Mouse (Mus musculus) lung, postnatal 0 days (tissue): Measurements from ENCODE around the gene Fmnl3. TPM values are rescaled to one million over a fixed set of nuclear protein-coding genes. Genes with fewer than 3 reads are reported as not detected.

ENCODE experiments used
- ATAC-seq: fragments of 200-750 bp; cut with Nextera tagmentation; 2 replicates; pipeline ENCODE4 v1.8.0; 2017; ENCODE audit warnings: moderate library complexity
- DNase-seq: peaks from one replicate; pipeline ENCODE4 v3.0.0-alpha.2; 2016; ENCODE audit warnings: low spot score
- H3K27ac ChIP-seq: fragments of 300-500 bp; sonication (generic); 2 replicates; pipeline ENCODE4 v1.5.1; 2014; ENCODE audit warnings: antibody characterized with exemption, mild to moderate bottlenecking, low read length, mixed read lengths
- H3K27me3 ChIP-seq: fragments of 300-500 bp; sonication (generic); replicated peaks from 2 replicates; pipeline ENCODE4 v1.6.1; 2014; ENCODE audit warnings: low read length, mixed read lengths; ENCODE audit not compliant: insufficient read depth
- H3K36me3 ChIP-seq: fragments of 300-500 bp; sonication (generic); 2 replicates; pipeline ENCODE4 v1.6.1; 2014; ENCODE audit warnings: low read length, mixed read lengths; ENCODE audit not compliant: insufficient read depth
- H3K4me1 ChIP-seq: fragments of 300-500 bp; sonication (generic); 2 replicates; pipeline ENCODE4 v1.6.1; 2014; ENCODE audit warnings: antibody characterized with exemption, low read depth, low read length, mixed read lengths; ENCODE audit not compliant: insufficient read depth
- H3K4me2 ChIP-seq: fragments of 300-500 bp; sonication (generic); replicated peaks from 2 replicates; pipeline ENCODE4 v1.6.1; 2014; ENCODE audit warnings: low read depth, mild to moderate bottlenecking, low read length, moderate library complexity, mixed read lengths
- H3K4me3 ChIP-seq: fragments of 300-500 bp; sonication (generic); 2 replicates; pipeline ENCODE4 v1.5.1; 2014; ENCODE audit warnings: low read depth, low read length
- H3K9ac ChIP-seq: fragments of 300-500 bp; sonication (generic); replicated peaks from 2 replicates; pipeline ENCODE4 v1.6.1; 2014; ENCODE audit warnings: low read depth, mild to moderate bottlenecking
- H3K9me3 ChIP-seq: fragments of 300-500 bp; sonication (generic); 2 replicates; pipeline ENCODE4 v1.6.1; 2016; ENCODE audit warnings: low read length, mixed read lengths
- CTCF ChIP-seq: IDR thresholded peaks from 2 replicates; pipeline ENCODE4 v1.5.1; 2016; ENCODE audit warnings: antibody characterized with exemption, mild to moderate bottlenecking
- EP300 ChIP-seq: IDR thresholded peaks from 2 replicates; pipeline ENCODE4 v1.6.1; 2016; ENCODE audit warnings: antibody characterized with exemption, mild to moderate bottlenecking, control low read depth
- WGBS: fragments of 180-500 bp; shearing (Covaris S2); extraction: QIAGEN DNeasy Blood & Tissue Kit; methylation state at CpG from one replicate; pipeline ENCODE4 v1.1.7; 2014; 5-methylcytosine and 5-hydroxymethylcytosine counted together
- polyA plus RNA-seq: library from polyadenylated mRNA; unstranded; fragments of >200 nt; fragmentation: Nextera tagmentation; extraction: Ambion mirVana; gene quantifications from 2 replicates; pipeline ENCODE4 v1.2.1, GENCODE M21; 2015

The Fmnl3 gene
- polyA plus RNA-seq, 1 experiment from 2014 or later = 25.8 TPM

- no peak overlapping the region for H3K4me3 ChIP-seq
- H3K9ac ChIP-seq = no peak overlapping the region
- peaks cover 47% of the 10 kb centered on the region for H3K36me3 ChIP-seq
- 71% methylated on average over 9 of the region's 9 CpGs for WGBS
- H3K9me3 ChIP-seq = no peaks in the 10 kb centered on the region
- H3K27me3 ChIP-seq = no peaks in the 10 kb centered on the region
- H3K4me1 ChIP-seq = no peaks in the 10 kb centered on the region
- ATAC-seq (peak; percentile 54), DNase-seq (peak; percentile 34)
- TF ChIP-seq CTCF = no peak
- no peak for TF ChIP-seq EP300
- H3K4me2 ChIP-seq = no peak overlapping the region
- no peak overlapping the region for H3K27ac ChIP-seq
Measured at GRCm38 (mm10) chr15:99408845-99409244, 38.6 kb upstream of the Fmnl3 start.

GRCm38 (mm10) chr15:99406986-99407570 lies 36.8 kb upstream of the Fmnl3 start:
- TF ChIP-seq EP300 = no peak
- TF ChIP-seq CTCF = no peak

GRCm38 (mm10) chr15:99405150-99405549 lies 34.9 kb upstream of the Fmnl3 start:
- H3K36me3 ChIP-seq = peaks cover 53% of the 10 kb centered on the region
- no peaks in the 10 kb centered on the region for H3K4me1 ChIP-seq
- no peak overlapping the region for H3K4me2 ChIP-seq
- H3K27ac ChIP-seq = no peak overlapping the region
- ATAC-seq = no peak
- no peaks in the 10 kb centered on the region for H3K9me3 ChIP-seq
- DNase-seq = peak; percentile 59
- H3K4me3 ChIP-seq = no peak overlapping the region
- TF ChIP-seq CTCF (no peak), EP300 (no peak)
- H3K9ac ChIP-seq = no peak overlapping the region
- 74% methylated on average over 9 of the region's 9 CpGs for WGBS
- no peaks in the 10 kb centered on the region for H3K27me3 ChIP-seq

More at GRCm38 (mm10) chr15:99406986-99407570, 36.8 kb upstream of the Fmnl3 start:
- Histone ChIP-seq H3K9me3 (no peaks in the 10 kb centered on the region), H3K9ac (no peak overlapping the region), H3K4me2 (no peak overlapping the region), H3K36me3 (peaks cover 51% of the 10 kb centered on the region), H3K27ac (no peak overlapping the region), H3K27me3 (no peaks in the 10 kb centered on the region), H3K4me3 (no peak overlapping the region), H3K4me1 (no peaks in the 10 kb centered on the region)
- 75% methylated on average over 15 of the region's 15 CpGs for WGBS
- ATAC-seq (no peak), DNase-seq (no peak)

GRCm38 (mm10) chr15:99403159-99403889 lies 33.0 kb upstream of the Fmnl3 start:
- H3K36me3 ChIP-seq = peaks cover 40% of the 10 kb centered on the region

GRCm38 (mm10) chr15:99400602-99401001 lies 30.3 kb upstream of the Fmnl3 start:
- peaks cover 12% of the 10 kb centered on the region; the same call in 1 of the 2 replicates for H3K4me1 ChIP-seq

More at GRCm38 (mm10) chr15:99403159-99403889, 33.0 kb upstream of the Fmnl3 start:
- H3K4me1 ChIP-seq = 0 out of 2 replicates have a peak, but pooled peaks cover 4% of the 10 kb centered on the region
- H3K27me3 ChIP-seq = no peaks in the 10 kb centered on the region
- H3K9ac ChIP-seq = no peak overlapping the region
- DNase-seq (peak; percentile 65), ATAC-seq (peak; percentile 60)
- H3K4me3 ChIP-seq = no peak overlapping the region
- no peaks in the 10 kb centered on the region for H3K9me3 ChIP-seq
- no peak for TF ChIP-seq CTCF
- TF ChIP-seq EP300 = no peak
- WGBS = 73% methylated on average over 12 of the region's 12 CpGs
- peak overlapping the region; percentile 35 for H3K27ac ChIP-seq
- H3K4me2 ChIP-seq = no peak overlapping the region

GRCm38 (mm10) chr15:99399503-99400245 lies 29.4 kb upstream of the Fmnl3 start:
- no peaks in the 10 kb centered on the region for H3K9me3 ChIP-seq
- no peaks in the 10 kb centered on the region for H3K27me3 ChIP-seq
- WGBS = 53% methylated on average over 15 of the region's 15 CpGs
- peak overlapping the region; percentile 43 for H3K27ac ChIP-seq
- TF ChIP-seq CTCF = no peak
- TF ChIP-seq EP300 = no peak
- peaks cover 16% of the 10 kb centered on the region; the same call in 1 of the 2 replicates for H3K4me1 ChIP-seq
- H3K9ac ChIP-seq = no peak overlapping the region
- no peak overlapping the region for H3K4me3 ChIP-seq
- H3K36me3 ChIP-seq = 0 out of 2 replicates have a peak, but pooled peaks cover 9% of the 10 kb centered on the region
- peak overlapping the region; percentile 36 for H3K4me2 ChIP-seq
- ATAC-seq = 0 out of 2 replicates have a peak, but pooled peaks have one; percentile 22
- peak; percentile 61 for DNase-seq

More at GRCm38 (mm10) chr15:99400602-99401001, 30.3 kb upstream of the Fmnl3 start:
- Histone ChIP-seq H3K4me2 (no peak overlapping the region), H3K4me3 (no peak overlapping the region), H3K36me3 (peaks cover 13% of the 10 kb centered on the region), H3K9me3 (no peaks in the 10 kb centered on the region), H3K9ac (no peak overlapping the region), H3K27me3 (no peaks in the 10 kb centered on the region), H3K27ac (0 out of 2 replicates have a peak overlapping the region, but pooled peaks have one; percentile 43)
- TF ChIP-seq CTCF (no peak), EP300 (peak; percentile 44)
- peak; percentile 73 for ATAC-seq
- peak; percentile 84 for DNase-seq
- WGBS = 63% methylated on average over 6 of the region's 6 CpGs
